Mouse (Mus musculus) embryonic facial prominence, embryonic 12.5 days (tissue): ENCODE results near the gene Neu3. TPM values are rescaled to one million over a fixed set of nuclear protein-coding genes. Genes with fewer than 3 reads are reported as not detected.

Experiments used
- ATAC-seq: fragments of 200-750 bp; cut with Nextera tagmentation; 2 replicates; pipeline ENCODE4 v1.8.0; 2017; ENCODE audit not compliant: insufficient number of reproducible peaks, insufficient read depth, low FRiP score, low TSS enrichment
- H3K27ac ChIP-seq: fragments of 300-500 bp; sonication (generic); 2 replicates; pipeline ENCODE4 v1.5.1; 2016; ENCODE audit warnings: mild to moderate bottlenecking
- H3K27me3 ChIP-seq: fragments of 300-500 bp; sonication (generic); 2 replicates; pipeline ENCODE4 v1.6.1; 2016; ENCODE audit warnings: mild to moderate bottlenecking, moderate library complexity
- H3K36me3 ChIP-seq: fragments of 300-500 bp; sonication (generic); 2 replicates; pipeline ENCODE4 v1.6.1; 2016; ENCODE audit warnings: mild to moderate bottlenecking
- H3K4me1 ChIP-seq: fragments of 300-500 bp; sonication (generic); 2 replicates; pipeline ENCODE4 v1.6.1; 2016
- H3K4me2 ChIP-seq: fragments of 300-500 bp; sonication (generic); replicated peaks from 2 replicates; pipeline ENCODE4 v1.6.1; 2016; ENCODE audit warnings: mild to moderate bottlenecking, moderate library complexity
- H3K4me3 ChIP-seq: fragments of 300-500 bp; sonication (generic); 2 replicates; pipeline ENCODE4 v1.5.1; 2016; ENCODE audit warnings: mild to moderate bottlenecking
- H3K9ac ChIP-seq: fragments of 300-500 bp; sonication (generic); 2 replicates; pipeline ENCODE4 v1.6.1; 2016; ENCODE audit warnings: mild to moderate bottlenecking, moderate library complexity
- H3K9me3 ChIP-seq: fragments of 300-500 bp; sonication (generic); 2 replicates; pipeline ENCODE4 v1.6.1; 2016; ENCODE audit warnings: mild to moderate bottlenecking, moderate library complexity
- WGBS: fragments of 180-500 bp; shearing (Covaris S2); methylation state at CpG from one replicate; pipeline ENCODE4 v1.1.7; 2016; 5-methylcytosine and 5-hydroxymethylcytosine counted together
- polyA plus RNA-seq: library from polyadenylated mRNA; unstranded; fragments of >200 nt; fragmentation: Nextera tagmentation; extraction: Ambion mirVana; gene quantifications from 2 replicates; pipeline ENCODE4 v1.2.1, GENCODE M21; 2016

Gene Neu3
- polyA plus RNA-seq, 1 experiment from 2014 or later: 2.3 TPM

DNA sequence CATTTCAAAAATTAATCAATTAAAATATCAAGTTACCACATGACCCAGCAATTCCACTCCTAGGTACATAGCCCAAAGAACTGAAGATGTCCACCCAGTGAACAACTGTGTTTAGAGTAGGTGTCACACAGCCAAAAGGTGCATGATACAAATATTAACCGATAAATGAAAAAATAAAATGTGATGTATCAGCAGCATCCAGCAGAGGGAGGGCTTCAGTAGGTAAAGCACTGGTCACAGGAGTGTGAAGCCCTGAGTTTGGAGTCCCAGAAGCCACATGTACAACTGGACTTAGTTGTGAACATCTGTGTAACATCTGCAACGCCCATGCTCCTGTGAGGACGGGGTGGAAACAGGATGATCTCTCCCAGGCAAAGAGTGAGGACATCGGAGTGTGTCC is 26.1 kb upstream of the Neu3 start:
- no peak overlapping the region for H3K4me3 ChIP-seq
- no peak overlapping the region for H3K4me2 ChIP-seq
- peaks cover 30% of the 10 kb centered on the region for H3K36me3 ChIP-seq
- 77% methylated on average over 4 of the region's 4 CpGs for WGBS
- no peak overlapping the region for H3K9ac ChIP-seq
- H3K27ac ChIP-seq: no peak overlapping the region
- H3K4me1 ChIP-seq: peaks cover 17% of the 10 kb centered on the region
- H3K27me3 ChIP-seq: no peaks in the 10 kb centered on the region
- no peak for ATAC-seq
- H3K9me3 ChIP-seq: no peaks in the 10 kb centered on the region

DNA sequence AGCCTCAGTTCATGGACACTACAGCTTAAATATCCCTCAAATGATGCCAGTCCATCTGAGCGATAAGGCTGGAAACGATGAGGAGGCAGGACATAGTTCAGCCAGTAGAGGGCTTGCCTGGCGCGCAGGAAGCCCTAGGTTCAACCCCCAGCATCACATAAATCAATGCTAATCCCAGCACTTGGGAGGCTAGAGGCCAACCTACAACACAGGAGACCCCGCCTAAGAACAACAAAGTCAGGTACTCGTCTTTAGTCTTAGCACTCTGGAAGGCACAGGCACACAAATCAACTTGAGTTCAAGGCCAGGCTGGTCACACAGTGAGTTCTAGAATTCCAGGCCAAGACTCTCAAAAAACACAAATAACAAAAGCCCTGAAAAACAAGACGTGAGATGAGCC is 25.1 kb upstream of the Neu3 start:
- ATAC-seq: no peak
- 92% methylated on average over 7 of the region's 7 CpGs for WGBS
- Histone ChIP-seq H3K4me3 (no peak overlapping the region), H3K9me3 (no peaks in the 10 kb centered on the region), H3K27ac (no peak overlapping the region), H3K27me3 (no peaks in the 10 kb centered on the region), H3K4me1 (peaks cover 14% of the 10 kb centered on the region), H3K9ac (no peak overlapping the region), H3K36me3 (peaks cover 38% of the 10 kb centered on the region), H3K4me2 (no peak overlapping the region)

DNA sequence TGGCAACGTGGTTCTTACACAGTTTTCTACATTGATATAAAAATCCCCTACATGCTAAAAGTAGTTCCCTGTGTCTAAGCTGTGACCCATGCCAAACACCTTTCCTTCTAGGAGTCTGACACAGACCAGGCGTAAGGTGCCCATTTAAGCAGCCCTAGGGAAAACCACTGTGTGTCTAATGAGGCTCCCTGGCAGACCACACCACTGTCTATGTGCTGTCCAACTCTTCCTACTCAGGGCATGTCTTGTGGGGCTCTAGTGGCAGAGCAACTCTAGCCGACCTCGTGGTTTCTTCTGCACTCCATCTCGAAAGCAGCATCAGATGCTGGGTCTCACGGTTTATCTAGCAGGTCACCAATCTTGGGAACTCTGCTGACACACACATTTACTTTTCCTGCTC is 23.4 kb upstream of the Neu3 start:
- H3K36me3 ChIP-seq: peaks cover 50% of the 10 kb centered on the region
- H3K9me3 ChIP-seq: no peaks in the 10 kb centered on the region
- no peak for ATAC-seq
- H3K27ac ChIP-seq: no peak overlapping the region
- no peaks in the 10 kb centered on the region for H3K27me3 ChIP-seq
- no peak overlapping the region for H3K4me3 ChIP-seq
- no peak overlapping the region for H3K9ac ChIP-seq
- peaks cover 5% of the 10 kb centered on the region; the same call in 1 of the 2 replicates for H3K4me1 ChIP-seq
- no peak overlapping the region for H3K4me2 ChIP-seq
- WGBS: 86% methylated on average over 6 of the region's 6 CpGs

DNA sequence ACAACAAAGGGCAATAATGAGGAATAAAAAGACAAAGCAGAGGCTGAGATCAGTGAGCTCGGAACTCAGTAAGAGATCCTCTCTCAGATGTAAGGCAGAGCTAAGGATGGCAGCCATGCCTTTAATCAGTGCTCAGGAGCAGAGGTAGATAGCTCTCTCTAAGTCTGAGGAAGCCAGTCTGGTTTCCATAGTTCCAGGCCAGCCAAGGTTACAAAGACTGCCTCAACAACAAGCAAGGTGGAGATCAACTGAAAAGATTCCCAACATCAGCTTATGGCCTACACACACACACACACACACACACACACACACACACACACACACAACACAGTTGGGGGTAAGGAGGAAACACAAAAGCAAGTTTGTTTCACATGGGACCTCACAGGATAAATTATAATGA is 22.9 kb upstream of the Neu3 start:
- Histone ChIP-seq H3K4me2 (no peak overlapping the region), H3K27me3 (no peaks in the 10 kb centered on the region), H3K27ac (no peak overlapping the region), H3K4me1 (no peaks in the 10 kb centered on the region; the same call in 1 of the 2 replicates), H3K4me3 (no peak overlapping the region), H3K9me3 (no peaks in the 10 kb centered on the region), H3K9ac (no peak overlapping the region), H3K36me3 (peaks cover 51% of the 10 kb centered on the region)
- no peak for ATAC-seq
- WGBS: 79% methylated on average over 1 of the region's 1 CpGs

DNA sequence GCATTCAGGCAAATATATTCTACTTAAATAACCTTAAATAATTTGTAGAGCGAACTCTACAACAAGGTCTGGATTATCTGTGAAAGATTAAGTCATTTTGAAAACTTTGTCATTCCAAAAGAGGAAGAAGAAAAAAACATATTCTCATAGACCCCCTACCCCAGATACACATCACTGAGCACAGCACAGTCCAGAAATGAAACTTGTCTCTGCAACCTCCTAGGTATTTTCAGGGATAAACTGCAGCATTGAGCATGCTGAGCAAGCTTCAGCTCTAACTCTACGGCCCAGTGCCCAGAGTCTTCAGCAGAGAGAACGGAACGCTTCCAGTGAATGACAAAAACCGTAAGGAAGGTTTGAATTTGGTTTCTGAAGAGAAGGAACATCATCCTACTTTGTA is 22.3 kb upstream of the Neu3 start:
- WGBS: 91% methylated on average over 5 of the region's 5 CpGs
- no peak for ATAC-seq
- H3K27ac ChIP-seq: no peak overlapping the region
- no peaks in the 10 kb centered on the region for H3K4me1 ChIP-seq
- no peak overlapping the region for H3K4me3 ChIP-seq
- H3K9me3 ChIP-seq: no peaks in the 10 kb centered on the region
- H3K4me2 ChIP-seq: no peak overlapping the region
- H3K9ac ChIP-seq: no peak overlapping the region
- peaks cover 50% of the 10 kb centered on the region for H3K36me3 ChIP-seq
- no peaks in the 10 kb centered on the region for H3K27me3 ChIP-seq

DNA sequence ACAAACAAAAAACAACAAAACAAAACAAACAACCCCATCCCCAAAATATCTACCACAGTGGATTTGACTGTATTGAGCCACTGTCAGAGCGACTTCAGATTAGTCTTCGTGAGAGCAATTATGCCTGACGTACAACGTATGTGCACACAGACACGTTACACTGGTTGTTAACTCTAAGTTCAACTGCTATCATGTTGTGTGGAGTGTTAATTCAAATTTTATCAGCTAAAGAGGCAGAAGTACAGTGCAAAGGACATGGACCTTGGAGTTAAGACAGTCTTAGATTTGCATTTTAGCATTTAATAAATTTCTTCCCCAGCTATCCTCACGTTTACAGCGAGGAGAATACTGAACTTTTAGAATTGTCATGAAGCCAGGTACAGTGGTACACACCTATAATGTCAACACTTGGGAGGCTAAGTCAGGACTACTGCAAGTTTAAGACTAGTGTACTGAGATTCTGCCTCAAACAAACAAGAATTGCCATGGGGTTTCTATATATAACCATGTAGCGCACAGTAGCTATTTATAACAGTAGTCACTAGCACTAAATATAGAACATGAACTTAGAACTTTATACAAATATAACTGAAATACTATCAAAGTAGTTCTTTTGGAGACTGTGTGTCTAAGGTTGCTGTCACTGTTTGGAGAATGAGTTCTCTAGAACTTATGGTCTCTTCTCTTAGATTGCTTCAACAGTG is 17.5 kb upstream of the Neu3 start:
- Histone ChIP-seq H3K9ac (no peak overlapping the region), H3K36me3 (peaks cover 69% of the 10 kb centered on the region), H3K9me3 (no peaks in the 10 kb centered on the region), H3K27me3 (no peaks in the 10 kb centered on the region), H3K4me1 (no peaks in the 10 kb centered on the region), H3K27ac (no peak overlapping the region), H3K4me3 (no peak overlapping the region), H3K4me2 (no peak overlapping the region)
- 94% methylated on average over 8 of the region's 8 CpGs for WGBS
- no peak for ATAC-seq

DNA sequence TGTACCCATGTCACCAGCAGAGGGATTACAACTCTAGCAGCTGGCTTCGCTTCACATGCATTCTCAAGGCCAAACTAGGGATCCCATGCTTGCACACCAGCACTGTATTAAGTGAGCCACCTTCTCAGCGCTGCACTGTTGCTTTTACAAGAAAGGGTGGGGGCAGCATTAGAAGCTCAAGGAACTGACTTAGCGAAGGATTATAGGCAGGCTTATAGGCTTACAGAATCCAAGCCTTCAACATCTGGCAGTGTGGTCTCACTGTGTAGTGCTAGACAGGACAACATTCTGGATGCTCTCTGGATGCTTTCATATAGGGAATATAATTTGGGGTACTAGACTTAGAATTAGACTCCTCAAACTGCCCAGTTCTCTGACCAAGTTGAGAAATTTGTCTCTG is 10.0 kb upstream of the Neu3 start:
- ATAC-seq: no peak

DNA sequence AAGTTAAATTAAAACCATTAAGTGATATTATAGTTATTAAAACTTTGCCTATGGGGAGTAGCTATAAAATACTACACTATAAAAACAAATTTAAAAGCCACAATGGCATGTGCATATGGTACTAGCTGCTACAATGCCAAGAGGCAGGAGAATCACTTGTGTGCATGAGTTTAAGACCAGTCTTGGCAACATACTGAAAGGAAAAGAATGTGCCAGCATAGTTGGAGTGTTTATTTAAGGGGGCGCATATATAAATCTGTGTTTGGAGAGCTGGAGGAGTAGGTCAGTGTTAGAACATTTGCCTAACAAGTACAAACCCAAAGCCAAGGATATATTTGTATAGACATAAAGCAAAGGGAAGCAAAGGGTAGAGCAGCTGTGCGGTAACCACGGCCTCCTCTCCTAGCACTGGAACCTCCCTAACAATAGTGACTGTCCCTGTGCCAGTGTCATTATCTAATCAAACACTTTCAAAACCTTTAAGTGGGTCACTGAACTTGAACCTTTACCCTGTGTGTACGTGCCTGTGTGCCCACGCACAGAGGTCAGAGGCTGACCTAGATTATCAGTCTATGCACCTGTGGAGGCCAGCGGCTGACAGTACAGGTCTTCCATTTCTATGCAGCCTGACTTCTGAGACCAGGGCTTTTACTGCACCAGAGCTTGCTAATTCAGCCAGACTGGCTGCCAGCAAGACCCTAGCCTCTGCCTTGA is 9.3 kb upstream of the Neu3 start:
- no peak for ATAC-seq
- Histone ChIP-seq H3K9ac (no peak overlapping the region), H3K4me2 (no peak overlapping the region), H3K9me3 (no peaks in the 10 kb centered on the region), H3K4me1 (no peaks in the 10 kb centered on the region), H3K27ac (no peak overlapping the region), H3K27me3 (no peaks in the 10 kb centered on the region), H3K36me3 (peaks cover 52% of the 10 kb centered on the region), H3K4me3 (no peak overlapping the region)
- WGBS: 90% methylated on average over 6 of the region's 6 CpGs

More for the DNA sequence above, 10.0 kb upstream of the Neu3 start:
- Histone ChIP-seq H3K9me3 (no peaks in the 10 kb centered on the region), H3K36me3 (peaks cover 59% of the 10 kb centered on the region), H3K4me2 (no peak overlapping the region), H3K4me3 (no peak overlapping the region), H3K27ac (no peak overlapping the region), H3K27me3 (no peaks in the 10 kb centered on the region), H3K4me1 (no peaks in the 10 kb centered on the region), H3K9ac (no peak overlapping the region)
- 89% methylated on average over 3 of the region's 3 CpGs for WGBS

DNA sequence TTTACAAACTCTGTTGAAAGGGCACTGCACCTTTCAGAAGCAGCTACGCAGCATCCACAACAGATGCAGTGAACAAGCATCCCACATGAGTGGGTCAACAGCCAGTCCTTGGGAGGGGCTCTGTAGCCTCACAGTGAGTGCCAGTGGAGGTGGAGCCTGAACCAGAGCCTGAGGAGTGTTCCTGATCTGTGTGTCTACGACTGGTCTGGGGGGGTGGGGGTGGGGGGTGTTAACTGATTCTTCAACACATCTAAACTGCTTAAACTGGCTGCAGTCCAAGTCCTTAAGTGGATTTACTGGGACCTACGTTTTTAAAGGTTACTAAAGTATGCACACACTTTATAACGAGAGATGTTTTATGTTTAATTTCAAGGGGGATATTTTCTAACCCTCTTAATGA is 8.6 kb upstream of the Neu3 start:
- Histone ChIP-seq H3K4me1 (no peaks in the 10 kb centered on the region), H3K27ac (no peak overlapping the region), H3K4me2 (no peak overlapping the region), H3K9me3 (no peaks in the 10 kb centered on the region), H3K9ac (no peak overlapping the region), H3K27me3 (no peaks in the 10 kb centered on the region), H3K36me3 (peaks cover 45% of the 10 kb centered on the region), H3K4me3 (no peak overlapping the region)
- ATAC-seq: no peak; the same call in 1 of the 2 replicates
- 57% methylated on average over 4 of the region's 4 CpGs for WGBS

DNA sequence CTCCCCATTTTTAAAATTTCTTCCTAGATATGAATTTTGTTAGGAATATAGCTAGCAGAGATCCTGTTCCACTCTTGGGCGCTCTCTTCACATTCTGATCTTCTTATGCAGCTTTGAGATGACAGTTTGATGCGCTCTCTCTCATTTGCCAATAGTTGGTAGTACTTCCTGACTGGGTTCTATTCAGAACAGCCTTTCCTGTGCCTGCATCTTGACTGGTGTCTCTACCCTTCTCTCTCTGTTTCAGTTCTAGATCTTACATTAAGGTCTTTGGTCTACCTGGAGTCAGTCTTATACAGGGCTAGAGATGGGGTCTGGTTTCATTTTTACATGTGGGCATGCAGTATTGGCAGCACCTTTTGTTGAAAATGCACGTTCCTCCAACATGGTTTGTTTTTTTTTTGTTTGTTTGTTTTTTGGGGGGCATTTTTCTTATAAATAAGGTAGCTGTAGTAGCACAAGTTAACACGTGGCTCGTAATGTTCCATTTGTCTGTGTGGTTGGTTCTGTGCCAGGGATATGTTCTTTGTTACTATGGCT is 6.2 kb upstream of the Neu3 start:
- Histone ChIP-seq H3K27ac (no peak overlapping the region), H3K4me3 (no peak overlapping the region), H3K4me1 (no peaks in the 10 kb centered on the region), H3K9ac (no peak overlapping the region), H3K9me3 (no peaks in the 10 kb centered on the region), H3K27me3 (no peaks in the 10 kb centered on the region), H3K4me2 (no peak overlapping the region), H3K36me3 (peaks cover 25% of the 10 kb centered on the region)
- WGBS: 88% methylated on average over 5 of the region's 5 CpGs
- no peak for ATAC-seq

DNA sequence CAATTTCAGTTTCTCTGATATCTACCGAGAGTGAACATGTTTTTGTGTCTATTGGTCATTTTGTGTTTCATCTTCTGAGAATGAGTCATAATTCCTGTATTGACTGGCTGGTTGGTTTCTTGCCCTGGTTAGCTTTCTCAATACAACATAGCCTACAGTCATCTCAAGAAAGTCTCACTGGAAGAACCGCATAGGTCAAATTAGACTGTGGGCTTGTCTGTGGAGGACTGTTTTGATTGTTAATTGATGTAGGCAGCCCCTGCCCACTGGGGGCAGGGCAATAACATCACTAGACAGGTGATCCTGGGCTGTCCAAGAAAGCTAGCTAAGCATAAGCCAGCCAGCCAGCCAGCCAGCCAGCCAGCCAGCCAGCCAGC is 5.6 kb upstream of the Neu3 start:
- Histone ChIP-seq H3K9me3 (no peaks in the 10 kb centered on the region), H3K4me2 (no peak overlapping the region), H3K27me3 (no peaks in the 10 kb centered on the region), H3K9ac (no peak overlapping the region), H3K27ac (no peak overlapping the region), H3K4me3 (no peak overlapping the region), H3K36me3 (peaks cover 21% of the 10 kb centered on the region), H3K4me1 (no peaks in the 10 kb centered on the region)
- no peak for ATAC-seq
- 87% methylated on average over 2 of the region's 2 CpGs for WGBS

DNA sequence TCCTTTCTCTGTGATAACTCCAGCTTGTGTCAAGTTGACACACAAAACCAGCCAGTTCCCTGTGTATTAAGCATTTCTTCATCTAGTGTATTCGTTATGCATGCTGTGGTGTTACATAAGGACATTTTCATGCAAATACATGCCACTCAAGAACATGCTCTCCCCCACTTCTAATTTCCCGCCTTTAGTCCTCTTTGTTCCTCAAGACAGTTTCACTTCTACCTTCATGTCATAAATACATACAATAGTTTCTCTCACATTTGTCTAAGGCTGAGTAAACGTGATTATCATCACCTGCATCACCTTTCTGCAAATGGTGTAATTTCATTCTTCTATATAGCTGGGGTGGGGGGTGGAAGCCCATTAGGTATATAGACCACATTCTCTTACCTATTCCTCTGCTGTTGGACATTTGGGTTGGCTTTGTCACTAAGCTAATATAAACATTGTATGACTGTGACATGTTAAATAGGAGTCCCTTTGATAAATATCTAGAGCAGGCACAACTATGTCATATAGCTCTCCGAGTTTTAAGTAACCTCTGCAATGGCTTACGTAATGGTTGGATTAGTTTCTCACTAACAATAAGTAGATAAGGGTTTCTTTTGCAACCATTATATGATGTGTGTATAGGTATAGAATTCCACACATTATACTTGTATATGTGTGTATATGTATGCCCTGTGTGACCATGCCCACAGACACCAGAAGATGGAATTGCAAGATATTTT is 5.1 kb upstream of the Neu3 start:
- H3K9ac ChIP-seq: no peak overlapping the region
- no peak for ATAC-seq
- no peaks in the 10 kb centered on the region for H3K9me3 ChIP-seq
- no peaks in the 10 kb centered on the region for H3K27me3 ChIP-seq
- H3K36me3 ChIP-seq: peaks cover 16% of the 10 kb centered on the region
- WGBS: 79% methylated on average over 5 of the region's 5 CpGs
- no peak overlapping the region for H3K4me2 ChIP-seq
- no peak overlapping the region for H3K4me3 ChIP-seq
- no peaks in the 10 kb centered on the region for H3K4me1 ChIP-seq
- no peak overlapping the region for H3K27ac ChIP-seq
